Mouse (Mus musculus) heart, embryonic 16.5 days (tissue): ENCODE measurements around the gene Slc25a11. TPM values are rescaled to one million over a fixed set of nuclear protein-coding genes. Genes with fewer than 3 reads are reported as not detected.

Experiments
- ATAC-seq: fragments of 200-750 bp; cut with Nextera tagmentation; replicated peaks from 2 replicates; pipeline ENCODE4 v1.8.0; 2017; ENCODE audit warnings: moderate number of reproducible peaks; ENCODE audit not compliant: insufficient read depth, low FRiP score; ENCODE audit errors: extremely low read depth
- H3K27ac ChIP-seq: fragments of 300-500 bp; sonication (generic); 2 replicates; pipeline ENCODE4 v1.5.1; 2014; ENCODE audit warnings: mild to moderate bottlenecking, low read length, control low read depth, moderate library complexity
- H3K27me3 ChIP-seq: fragments of 300-500 bp; sonication (generic); 2 replicates; pipeline ENCODE4 v1.6.1; 2014; ENCODE audit warnings: low read length, mixed read lengths; ENCODE audit not compliant: control insufficient read depth, insufficient read depth
- H3K36me3 ChIP-seq: fragments of 300-500 bp; sonication (generic); 2 replicates; pipeline ENCODE4 v1.6.1; 2014; ENCODE audit not compliant: control insufficient read depth, insufficient read depth
- H3K4me1 ChIP-seq: fragments of 300-500 bp; sonication (generic); 2 replicates; pipeline ENCODE4 v1.6.1; 2014; ENCODE audit warnings: low read length, mixed read lengths; ENCODE audit not compliant: control insufficient read depth, insufficient read depth
- H3K4me2 ChIP-seq: fragments of 300-500 bp; sonication (generic); 2 replicates; pipeline ENCODE4 v1.6.1; 2014; ENCODE audit warnings: low read depth, mild to moderate bottlenecking, control low read depth, low read length
- H3K4me3 ChIP-seq: fragments of 300-500 bp; sonication (generic); 2 replicates; pipeline ENCODE4 v1.5.1; 2014; ENCODE audit warnings: mild to moderate bottlenecking, control low read depth, low read length
- H3K9ac ChIP-seq: fragments of 300-500 bp; sonication (generic); 2 replicates; pipeline ENCODE4 v1.6.1; 2014; ENCODE audit warnings: low read length, control low read depth
- H3K9me3 ChIP-seq: fragments of 300-500 bp; sonication (generic); replicated peaks from 2 replicates; pipeline ENCODE4 v1.6.1; 2016; ENCODE audit warnings: low read length; ENCODE audit not compliant: control insufficient read depth
- WGBS: fragments of 180-500 bp; shearing (Covaris S2); extraction: QIAGEN DNeasy Blood & Tissue Kit; methylation state at CpG from one replicate; pipeline ENCODE4 v1.1.7; 2014; 5-methylcytosine and 5-hydroxymethylcytosine counted together
- polyA plus RNA-seq: library from polyadenylated mRNA; unstranded; fragments of >200 nt; fragmentation: Nextera tagmentation; extraction: Ambion mirVana; gene quantifications from 2 replicates; pipeline ENCODE4 v1.2.1, GENCODE M21; 2015

Gene Slc25a11
- polyA plus RNA-seq, 1 experiment from 2014 or later = 346 TPM

- no peak overlapping the region for H3K4me3 ChIP-seq
- H3K9me3 ChIP-seq = no peaks in the 10 kb centered on the region
- H3K36me3 ChIP-seq = peaks cover 52% of the 10 kb centered on the region
- H3K9ac ChIP-seq = no peak overlapping the region
- ATAC-seq = no peak
- H3K4me1 ChIP-seq = peaks cover 54% of the 10 kb centered on the region
- no peak overlapping the region for H3K27ac ChIP-seq
- H3K27me3 ChIP-seq = no peaks in the 10 kb centered on the region
- H3K4me2 ChIP-seq = no peak overlapping the region
- WGBS = 87% methylated on average over 8 of the region's 8 CpGs
Observed at GRCm38 (mm10) chr11:70649185-70649734, 2.0 kb upstream of the Slc25a11 start.

GRCm38 (mm10) chr11:70648512-70648911 is 1.2 kb upstream of the Slc25a11 start:
- H3K27me3 ChIP-seq = no peaks in the 10 kb centered on the region
- peak overlapping the region; percentile 88 for H3K9ac ChIP-seq
- peak overlapping the region; percentile 63 for H3K4me2 ChIP-seq
- H3K4me1 ChIP-seq = peaks cover 54% of the 10 kb centered on the region
- H3K36me3 ChIP-seq = peaks cover 56% of the 10 kb centered on the region
- no peak for ATAC-seq
- no peaks in the 10 kb centered on the region for H3K9me3 ChIP-seq
- 63% methylated on average over 4 of the region's 4 CpGs for WGBS
- H3K4me3 ChIP-seq = peak overlapping the region; percentile 77
- peak overlapping the region; percentile 29; the same call in 1 of the 2 replicates for H3K27ac ChIP-seq

- ATAC-seq = no peak
- WGBS = 3% methylated on average over 28 of the region's 28 CpGs
Observed at GRCm38 (mm10) chr11:70647716-70648420, 589 bp upstream of the Slc25a11 start.

GRCm38 (mm10) chr11:70646259-70646555 is 1.1 kb downstream of the Slc25a11 start:
- Histone ChIP-seq H3K36me3 (peaks cover 44% of the 10 kb centered on the region), H3K9ac (peak overlapping the region; percentile 85), H3K27me3 (no peaks in the 10 kb centered on the region), H3K4me3 (peak overlapping the region; percentile 68), H3K4me2 (peak overlapping the region; percentile 89), H3K27ac (peak overlapping the region; percentile 96), H3K9me3 (no peaks in the 10 kb centered on the region), H3K4me1 (peaks cover 35% of the 10 kb centered on the region)
- WGBS = 23% methylated on average over 3 of the region's 3 CpGs
- ATAC-seq = no peak

More at GRCm38 (mm10) chr11:70647716-70648420, 589 bp upstream of the Slc25a11 start:
- Histone ChIP-seq H3K4me2 (peak overlapping the region; percentile 63), H3K9ac (peak overlapping the region; percentile 88), H3K4me3 (peak overlapping the region; percentile 77), H3K9me3 (no peaks in the 10 kb centered on the region), H3K36me3 (peaks cover 59% of the 10 kb centered on the region), H3K27ac (peak overlapping the region; percentile 97), H3K4me1 (peaks cover 51% of the 10 kb centered on the region), H3K27me3 (no peaks in the 10 kb centered on the region)

- Histone ChIP-seq H3K4me2 (peak overlapping the region; percentile 89), H3K27me3 (no peaks in the 10 kb centered on the region), H3K9me3 (no peaks in the 10 kb centered on the region), H3K36me3 (peaks cover 38% of the 10 kb centered on the region), H3K4me3 (peak overlapping the region; percentile 68), H3K4me1 (peaks cover 30% of the 10 kb centered on the region), H3K9ac (peak overlapping the region; percentile 85), H3K27ac (peak overlapping the region; percentile 96)
- 75% methylated on average over 12 of the region's 12 CpGs for WGBS
- ATAC-seq = no peak
Observed at GRCm38 (mm10) chr11:70645461-70646258, 1.6 kb downstream of the Slc25a11 start.

GRCm38 (mm10) chr11:70644564-70645103 is 2.6 kb downstream of the Slc25a11 start:
- ATAC-seq = no peak
- H3K4me2 ChIP-seq = no peak overlapping the region
- H3K27ac ChIP-seq = no peak overlapping the region
- H3K27me3 ChIP-seq = no peaks in the 10 kb centered on the region
- H3K9me3 ChIP-seq = no peaks in the 10 kb centered on the region
- no peak overlapping the region for H3K9ac ChIP-seq
- H3K4me3 ChIP-seq = no peak overlapping the region
- peaks cover 28% of the 10 kb centered on the region for H3K4me1 ChIP-seq
- 89% methylated on average over 8 of the region's 8 CpGs for WGBS
- peaks cover 31% of the 10 kb centered on the region for H3K36me3 ChIP-seq

- H3K4me3 ChIP-seq = no peak overlapping the region
- no peak overlapping the region for H3K9ac ChIP-seq
- H3K4me1 ChIP-seq = peaks cover 26% of the 10 kb centered on the region
- H3K9me3 ChIP-seq = no peaks in the 10 kb centered on the region
- no peak overlapping the region for H3K27ac ChIP-seq
- no peak for ATAC-seq
- 91% methylated on average over 6 of the region's 6 CpGs for WGBS
- H3K36me3 ChIP-seq = peaks cover 19% of the 10 kb centered on the region
- no peaks in the 10 kb centered on the region for H3K27me3 ChIP-seq
- H3K4me2 ChIP-seq = no peak overlapping the region
Observed at GRCm38 (mm10) chr11:70643051-70643450, 4.2 kb downstream of the Slc25a11 start.

GRCm38 (mm10) chr11:70641241-70641640 is 6.0 kb downstream of the Slc25a11 start:
- no peaks in the 10 kb centered on the region for H3K27me3 ChIP-seq
- H3K9ac ChIP-seq = no peak overlapping the region
- H3K4me3 ChIP-seq = no peak overlapping the region
- peaks cover 19% of the 10 kb centered on the region for H3K36me3 ChIP-seq
- H3K4me2 ChIP-seq = no peak overlapping the region
- H3K27ac ChIP-seq = no peak overlapping the region
- no peaks in the 10 kb centered on the region for H3K9me3 ChIP-seq
- peaks cover 24% of the 10 kb centered on the region for H3K4me1 ChIP-seq
- WGBS = 79% methylated on average over 7 of the region's 7 CpGs
- ATAC-seq = no peak

GRCm38 (mm10) chr11:70639976-70640375 is 7.3 kb downstream of the Slc25a11 start:
- Histone ChIP-seq H3K27me3 (no peaks in the 10 kb centered on the region), H3K27ac (no peak overlapping the region), H3K4me3 (no peak overlapping the region), H3K9me3 (no peaks in the 10 kb centered on the region), H3K4me2 (no peak overlapping the region), H3K4me1 (peaks cover 11% of the 10 kb centered on the region), H3K36me3 (peaks cover 14% of the 10 kb centered on the region), H3K9ac (no peak overlapping the region)
- no peak for ATAC-seq
- 76% methylated on average over 8 of the region's 8 CpGs for WGBS
